Mouse (Mus musculus): ENCODE data around the gene Cltc.

DNA sequence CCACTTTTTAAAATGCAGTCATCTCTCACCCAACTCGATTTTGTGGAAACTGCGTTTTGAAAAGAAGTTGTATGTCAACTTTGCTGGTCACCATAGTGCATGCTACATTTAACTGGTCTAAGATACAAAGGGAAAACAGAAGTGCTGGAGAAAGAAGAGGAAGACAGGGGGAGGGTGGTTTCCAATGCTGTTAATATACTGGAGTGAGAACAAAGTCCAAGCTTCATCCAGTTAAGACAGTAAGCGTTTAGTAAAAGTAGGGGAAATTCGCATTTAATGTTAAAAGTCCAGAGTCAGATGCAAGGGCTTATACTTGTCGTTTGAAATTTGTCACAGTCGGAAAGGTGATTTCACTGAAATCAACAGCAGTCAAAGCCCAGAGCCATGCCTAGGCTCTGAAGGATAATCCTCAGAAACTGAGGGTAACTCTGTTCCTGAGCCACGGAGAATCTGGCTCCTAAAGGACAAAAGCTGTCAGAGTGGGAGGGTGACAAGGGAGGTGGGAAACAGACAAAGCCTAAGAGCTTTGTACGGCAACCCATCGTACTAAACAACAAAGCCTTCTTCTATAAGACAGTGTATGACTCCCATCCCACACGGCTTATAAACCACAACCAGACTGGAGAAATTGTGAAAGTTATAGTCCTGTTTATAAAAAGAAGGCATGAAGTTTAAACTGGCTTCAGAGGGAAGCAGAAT is 23.0 kb downstream of the Cltc start:
- TF ChIP-seq CTCF (IDR thresholded peaks at IDR 0.05; ENCODE audit: borderline replicate concordance, control insufficient read depth, extremely low read depth, insufficient read depth, low read length, poor library complexity) (no peak), POLR2A (IDR thresholded peaks at IDR 0.05; ENCODE audit: control insufficient read depth, extremely low read depth, insufficient read depth, low read length, poor library complexity) (no peak)
